Mouse (Mus musculus) bone marrow, adult 2 months (tissue): ENCODE results near the gene Gm13420. TPM values are rescaled to one million over a fixed set of nuclear protein-coding genes. Genes with fewer than 3 reads are reported as not detected.
"Not testable (repeated sequence)": the region's sequence is repeated elsewhere in the genome, so short reads cannot be mapped to it uniquely, and the experiment has no call there.

Experiments used
- H3K27ac ChIP-seq: fragments of 200-500 bp; 2 replicates; pipeline ENCODE4 v1.5.1; 2012; ENCODE audit warnings: low read depth, mild to moderate bottlenecking, control low read depth, inconsistent platforms, low read length; ENCODE audit not compliant: control insufficient read depth, poor library complexity, insufficient read depth
- H3K4me1 ChIP-seq: fragments of 200-500 bp; 2 replicates; pipeline ENCODE4 v1.6.1; 2011; ENCODE audit warnings: low read length; ENCODE audit not compliant: control insufficient read depth, insufficient read depth
- H3K4me3 ChIP-seq: fragments of 200-500 bp; replicated peaks from 2 replicates; pipeline ENCODE3; 2011; ENCODE audit warnings: mild to moderate bottlenecking, low read depth, low read length, control low read depth; ENCODE audit not compliant: control insufficient read depth
- CTCF ChIP-seq: fragments of 200-500 bp; IDR thresholded peaks from 2 replicates; pipeline ENCODE4 v1.5.1; 2011; ENCODE audit warnings: low read length, control low read depth; ENCODE audit not compliant: control insufficient read depth, insufficient read depth
- POLR2A ChIP-seq: fragments of 200-500 bp; IDR thresholded peaks from 2 replicates; pipeline ENCODE4 v1.6.1; 2011; ENCODE audit warnings: low read depth, mild to moderate bottlenecking, control low read depth, low read length, borderline replicate concordance; ENCODE audit not compliant: control insufficient read depth
- WGBS: fragments of 180-500 bp; shearing (Covaris S2); methylation state at CpG from one replicate; pipeline ENCODE4 v1.1.7; 2018; 5-methylcytosine and 5-hydroxymethylcytosine counted together
- polyA plus RNA-seq: library from polyadenylated mRNA; stranded (reverse); fragments of >200 nt; gene quantifications from 2 replicates; pipeline ENCODE4 v1.2.4, GENCODE M21; 2011; ENCODE audit warnings: low replicate concordance; ENCODE audit not compliant: missing spikeins, insufficient read depth, insufficient read length

Gene Gm13420
- polyA plus RNA-seq, 1 experiment = not detected

- Histone ChIP-seq H3K4me3 (no peak overlapping the region), H3K4me1 (no peaks in the 10 kb centered on the region), H3K27ac (no peak overlapping the region)
- TF ChIP-seq POLR2A = no peak
- TF ChIP-seq CTCF = no peak
- 89% methylated on average over 5 of the region's 5 CpGs for WGBS
Observed at GRCm38 (mm10) chr2:29714127-29714526, 37.4 kb downstream of the Gm13420 start.

- H3K4me1 ChIP-seq = no peaks in the 10 kb centered on the region
- 64% methylated on average over 2 of the region's 2 CpGs for WGBS
- H3K27ac ChIP-seq = no peak overlapping the region
- TF ChIP-seq CTCF (no peak), POLR2A (no peak)
- H3K4me3 ChIP-seq = no peak overlapping the region
Observed at GRCm38 (mm10) chr2:29713501-29713900, 38.0 kb downstream of the Gm13420 start.

- no peaks in the 10 kb centered on the region for H3K4me1 ChIP-seq
- no peak overlapping the region for H3K4me3 ChIP-seq
- H3K27ac ChIP-seq = no peak overlapping the region
- 84% methylated on average over 5 of the region's 5 CpGs for WGBS
- no peak for TF ChIP-seq POLR2A
Observed at GRCm38 (mm10) chr2:29711877-29712276, 39.6 kb downstream of the Gm13420 start.

GRCm38 (mm10) chr2:29711038-29711437, 40.4 kb downstream of the Gm13420 start:
- WGBS = 84% methylated on average over 3 of the region's 3 CpGs
- TF ChIP-seq CTCF (no peak), POLR2A (no peak)

GRCm38 (mm10) chr2:29708209-29708608, 43.3 kb downstream of the Gm13420 start:
- H3K27ac ChIP-seq, H3K4me1 ChIP-seq, H3K4me3 ChIP-seq: not testable (repeated sequence)
- WGBS = 91% methylated on average over 4 of the region's 4 CpGs

More at GRCm38 (mm10) chr2:29711038-29711437, 40.4 kb downstream of the Gm13420 start:
- Histone ChIP-seq H3K4me3 (no peak overlapping the region), H3K4me1 (no peaks in the 10 kb centered on the region; the same call in 1 of the 2 replicates), H3K27ac (no peak overlapping the region)

GRCm38 (mm10) chr2:29707731-29708130, 43.8 kb downstream of the Gm13420 start:
- H3K27ac ChIP-seq = no peak overlapping the region
- TF ChIP-seq CTCF (peak; percentile 65), POLR2A (no peak)
- no peaks in the 10 kb centered on the region; the same call in 1 of the 2 replicates for H3K4me1 ChIP-seq
- WGBS = 81% methylated on average over 4 of the region's 4 CpGs
- H3K4me3 ChIP-seq = no peak overlapping the region

GRCm38 (mm10) chr2:29706726-29707620, 44.5 kb downstream of the Gm13420 start:
- H3K27ac ChIP-seq = peak overlapping the region; percentile 36; the same call in 1 of the 2 replicates
- WGBS = 82% methylated on average over 18 of the region's 18 CpGs
- H3K4me1 ChIP-seq = no peaks in the 10 kb centered on the region; the same call in 1 of the 2 replicates
- no peak overlapping the region for H3K4me3 ChIP-seq
- TF ChIP-seq CTCF (no peak), POLR2A (no peak)

- TF ChIP-seq CTCF = no peak
- TF ChIP-seq POLR2A = no peak
- Histone ChIP-seq H3K4me3 (no peak overlapping the region), H3K4me1 (no peaks in the 10 kb centered on the region; the same call in 1 of the 2 replicates), H3K27ac (no peak overlapping the region)
- 91% methylated on average over 3 of the region's 3 CpGs for WGBS
Observed at GRCm38 (mm10) chr2:29705493-29705892, 46.0 kb downstream of the Gm13420 start.
